ENCODE assay signal across 8 mouse cellular contexts in genomic region chr11:90387501-90388440, GRCm38 (mm10). TPM values are rescaled to one million over a fixed set of nuclear protein-coding genes. Genes with fewer than 3 reads are reported as not detected.
DNase-seq lines count a peak whose midpoint lies in the region; ATAC-seq and TF ChIP-seq lines count a peak whose summit lies in the region.

No protein-coding gene starts in this region.

- H3K4me1 ChIP-seq in heart, embryonic 15.5 days (replicated peaks) = peaks cover 38% of the 10 kb centered on the region
- peaks cover 7% of the 10 kb centered on the region for H3K4me1 ChIP-seq in heart, adult 2 months (ENCODE audit: control insufficient read depth, insufficient read depth, low read length)
- H3K4me1 ChIP-seq in hindbrain, embryonic 12.5 days = peaks cover 17% of the 10 kb centered on the region
- peaks cover 3% of the 10 kb centered on the region; the same call in 1 of the 2 replicates for H3K4me1 ChIP-seq in cerebellum, adult 2 months (ENCODE audit: control insufficient read depth, insufficient read depth, low read length)

- WGBS in heart, embryonic 15.5 days = 61% methylated on average over 32 of the region's 32 CpGs
- 68% methylated on average over 32 of the region's 32 CpGs for WGBS in heart, adult 2 months
- WGBS in hindbrain, embryonic 12.5 days = 39% methylated on average over 32 of the region's 32 CpGs
- 83% methylated on average over 32 of the region's 32 CpGs for WGBS in cerebellum, adult 2 months

- H3K36me3 ChIP-seq in heart, embryonic 15.5 days = no peaks in the 10 kb centered on the region
- H3K36me3 ChIP-seq in heart, adult 2 months (ENCODE audit: control insufficient read depth, insufficient read depth, low read length) = peaks cover 9% of the 10 kb centered on the region
- no peaks in the 10 kb centered on the region for H3K36me3 ChIP-seq in hindbrain, embryonic 12.5 days

- peak overlapping the region; percentile 66 for H3K4me3 ChIP-seq in heart, embryonic 15.5 days
- no peak overlapping the region for H3K4me3 ChIP-seq in heart, adult 2 months
- H3K4me3 ChIP-seq in hindbrain, embryonic 12.5 days = 0 out of 2 replicates have a peak overlapping the region, but pooled peaks have one; percentile 45
- no peak overlapping the region for H3K4me3 ChIP-seq in cerebellum, adult 2 months (replicated peaks; ENCODE audit: insufficient read depth, low read depth, low read length)

- TF ChIP-seq POLR2A in heart, adult 2 months (IDR thresholded peaks at IDR 0.05; ENCODE audit: insufficient read depth, low read depth, low read length) = no peak
- TF ChIP-seq POLR2A in cerebellum, adult 2 months (IDR thresholded peaks at IDR 0.05; ENCODE audit: borderline replicate concordance, insufficient read depth, low read length) = no peak

- intact Hi-C loops in heart, adult 2 months (cut with DNase I) = loop anchor here (10.0 kb wide), 1 partner anchor 133 kb away; no protein-coding TSS in a partner anchor

- TF ChIP-seq EP300 in heart, adult 2 months (IDR thresholded peaks at IDR 0.05; ENCODE audit: insufficient read depth, low read depth, low read length) = no peak

- H3K79me2 ChIP-seq in heart, adult 2 months (replicated peaks; ENCODE audit: control insufficient read depth, insufficient read depth, low read length) = no peaks in the 10 kb centered on the region

- DNase-seq in heart, adult 2 months = no peak
- peak; percentile 41 for DNase-seq in T-cell, adult 2 months (ENCODE audit: low spot score)
- DNase-seq in layer of hippocampus, adult 9-10 months (ENCODE audit: low spot score) = no peak
- DNase-seq in spleen, adult 12 weeks (ENCODE audit: low spot score) = no peak
- no peak for DNase-seq in cerebellum, adult 2 months

- no peaks in the 10 kb centered on the region for H3K9me3 ChIP-seq in heart, embryonic 15.5 days (replicated peaks)
- H3K9me3 ChIP-seq in hindbrain, embryonic 12.5 days (replicated peaks) = no peaks in the 10 kb centered on the region

- H3K4me2 ChIP-seq in heart, embryonic 15.5 days = peak overlapping the region; percentile 99
- H3K4me2 ChIP-seq in hindbrain, embryonic 12.5 days (replicated peaks) = peak overlapping the region; percentile 86

- H3K27me3 ChIP-seq in heart, embryonic 15.5 days = peaks cover 10% of the 10 kb centered on the region
- H3K27me3 ChIP-seq in heart, adult 2 months (ENCODE audit: control insufficient read depth, insufficient read depth, low read length) = no peaks in the 10 kb centered on the region
- peaks cover 52% of the 10 kb centered on the region for H3K27me3 ChIP-seq in hindbrain, embryonic 12.5 days
- no peaks in the 10 kb centered on the region for H3K27me3 ChIP-seq in cerebellum, adult 2 months (ENCODE audit: control insufficient read depth, insufficient read depth, low read length)

- no peak overlapping the region for H3K9ac ChIP-seq in heart, embryonic 15.5 days
- H3K9ac ChIP-seq in heart, adult 2 months (ENCODE audit: low read depth, low read length) = no peak overlapping the region; the same call in 1 of the 2 replicates
- H3K9ac ChIP-seq in hindbrain, embryonic 12.5 days = no peak overlapping the region

- H3K27ac ChIP-seq in heart, embryonic 15.5 days = no peak overlapping the region
- no peak overlapping the region for H3K27ac ChIP-seq in heart, adult 2 months
- no peak overlapping the region for H3K27ac ChIP-seq in hindbrain, embryonic 12.5 days
- H3K27ac ChIP-seq in cerebellum, adult 2 months (ENCODE audit: insufficient read depth, low read length) = no peak overlapping the region

- no peak for ATAC-seq in heart, embryonic 15.5 days (replicated peaks; ENCODE audit: insufficient number of reproducible peaks, insufficient read depth, low FRiP score, low read depth)
- no peak for ATAC-seq in hindbrain, embryonic 12.5 days (ENCODE audit: low FRiP score)
- 0 out of 2 replicates have a peak, but pooled peaks have one; percentile 21 for ATAC-seq in monocyte, adult 5-6 weeks (replicated peaks; ENCODE audit: insufficient number of reproducible peaks, low FRiP score, low TSS enrichment, poor library complexity, severe bottlenecking)

- no peak for TF ChIP-seq CTCF in heart, adult 2 months (IDR thresholded peaks at IDR 0.05)
- no peak for TF ChIP-seq CTCF in cerebellum, adult 2 months (IDR thresholded peaks at IDR 0.05; ENCODE audit: borderline replicate concordance, insufficient read depth, low read depth, low read length)

RNA-seq across cellular contexts. Expression of gene Hlf, which starts 2.9 kb away (rescaled TPM):
- 4.7 and 4.9 TPM in 2 replicates for polyA plus RNA-seq in heart, embryonic 15.5 days (2015; fragmentation: Nextera tagmentation; extraction: Ambion mirVana)
- total RNA-seq in heart, adult 2 months (2021) = 10 to 100 TPM; 11.0 to 18.2 TPM
- 14.0 and 17.3 TPM in 2 replicates for polyA plus RNA-seq in heart, adult 2 months (2012; rRNA removed)
- polyA plus RNA-seq in hindbrain, embryonic 12.5 days (2016; fragmentation: Nextera tagmentation; extraction: Ambion mirVana) = 3.2 and 4.9 TPM in 2 replicates
- 1.7 TPM in 1 of 3 replicates, not detected in the others for total RNA-seq in monocyte, adult 5-6 weeks (2017)
- polyA plus RNA-seq in cerebellum, adult 2 months (2012; rRNA removed) = 42.5 and 50.4 TPM in 2 replicates

Comparison
In these comparisons a context has a peak if more than half of its experiments do, and no peak if none do; other contexts are left out.
1. H3K4me3 ChIP-seq: peak in heart, embryonic 15.5 days (single experiment) and hindbrain, embryonic 12.5 days (single experiment); none in heart, adult 2 months (single experiment) and cerebellum, adult 2 months (single experiment).